Mouse (Mus musculus): ENCODE data around the gene Nlrc5.

- no peak for TF ChIP-seq GATA1 (IDR thresholded peaks at IDR 0.05; ENCODE audit: borderline replicate concordance, low read length)
- TF ChIP-seq FLI1 (IDR thresholded peaks at IDR 0.05; ENCODE audit: low read length): no peak
Observed at GRCm38 (mm10) chr8:94385506-94386213, 48.5 kb upstream of the Nlrc5 start.

All from megakaryocyte, embryonic 14.5 days (primary cell).